Mouse (Mus musculus) liver, embryonic 15.5 days (tissue): ENCODE results near the gene Ercc6. TPM values are rescaled to one million over a fixed set of nuclear protein-coding genes. Genes with fewer than 3 reads are reported as not detected.

Source experiments
- ATAC-seq: fragments of 200-750 bp; cut with Nextera tagmentation; 2 replicates; pipeline ENCODE4 v1.8.0; 2017; ENCODE audit warnings: moderate number of reproducible peaks, mild to moderate bottlenecking, moderate library complexity; ENCODE audit not compliant: insufficient read depth
- H3K27ac ChIP-seq: fragments of 300-500 bp; sonication (generic); replicated peaks from 2 replicates; pipeline ENCODE4 v1.5.1; 2015; ENCODE audit warnings: mild to moderate bottlenecking, inconsistent platforms
- H3K27me3 ChIP-seq: fragments of 300-500 bp; sonication (generic); 2 replicates; pipeline ENCODE4 v1.6.1; 2015; ENCODE audit warnings: mild to moderate bottlenecking, inconsistent platforms
- H3K36me3 ChIP-seq: fragments of 300-500 bp; sonication (generic); replicated peaks from 2 replicates; pipeline ENCODE4 v1.6.1; 2015; ENCODE audit warnings: moderate library complexity, mild to moderate bottlenecking, inconsistent platforms
- H3K4me1 ChIP-seq: fragments of 300-500 bp; sonication (generic); replicated peaks from 2 replicates; pipeline ENCODE4 v1.6.1; 2015; ENCODE audit warnings: inconsistent platforms
- H3K4me2 ChIP-seq: fragments of 300-500 bp; sonication (generic); 2 replicates; pipeline ENCODE4 v1.6.1; 2015; ENCODE audit warnings: moderate library complexity, mild to moderate bottlenecking, inconsistent platforms
- H3K4me3 ChIP-seq: fragments of 300-500 bp; sonication (generic); replicated peaks from 2 replicates; pipeline ENCODE4 v1.5.1; 2015; ENCODE audit warnings: mild to moderate bottlenecking, inconsistent platforms
- H3K9ac ChIP-seq: fragments of 300-500 bp; sonication (generic); 2 replicates; pipeline ENCODE4 v1.6.1; 2015; ENCODE audit warnings: moderate library complexity, mild to moderate bottlenecking, inconsistent platforms
- H3K9me3 ChIP-seq: fragments of 300-500 bp; sonication (generic); replicated peaks from 2 replicates; pipeline ENCODE4 v1.6.1; 2016; ENCODE audit warnings: inconsistent platforms
- WGBS: fragments of 180-500 bp; shearing (Covaris S2); methylation state at CpG from one replicate; pipeline ENCODE4 v1.1.7; 2015; ENCODE audit warnings: mixed read lengths; ENCODE audit not compliant: insufficient replicate concordance; 5-methylcytosine and 5-hydroxymethylcytosine counted together
- polyA plus RNA-seq: library from polyadenylated mRNA; unstranded; fragments of >200 nt; fragmentation: Nextera tagmentation; extraction: Ambion mirVana; gene quantifications from 2 replicates; pipeline ENCODE4 v1.2.1, GENCODE M21; 2015

Ercc6 gene
- 5.6 and 6.0 TPM in 2 replicates for polyA plus RNA-seq

GRCm38 (mm10) chr14:32513336-32514032, at the start of gene Ercc6:
Gene Ercc6 (plus strand): TSS chr14:32513521.
- Histone ChIP-seq H3K4me2 (peak within 1 kb of the TSS; percentile 84), H3K27ac (peak within 1 kb of the TSS; percentile 79), H3K9ac (peak within 1 kb of the TSS; percentile 74), H3K9me3 (no peaks in the 10 kb centered on the region), H3K27me3 (no peaks in the 10 kb centered on the region), H3K36me3 (peaks cover 15% of the 10 kb centered on the region), H3K4me3 (peak within 1 kb of the TSS; percentile 85), H3K4me1 (peaks cover 25% of the 10 kb centered on the region)
- WGBS = under 1% methylated on average over 62 of the region's 62 CpGs
- ATAC-seq = peak; percentile 92

GRCm38 (mm10) chr14:32464601-32465505, 48.5 kb upstream of the Ercc6 start, which contains the start of gene Slc18a3:
Gene Slc18a3 (minus strand): TSS chr14:32464850.
- WGBS = 1% methylated on average over 65 of the region's 70 CpGs
- Histone ChIP-seq H3K9ac (no peak within 1 kb of the TSS), H3K4me3 (no peak within 1 kb of the TSS), H3K9me3 (no peaks in the 10 kb centered on the region), H3K36me3 (no peaks in the 10 kb centered on the region), H3K4me2 (no peak within 1 kb of the TSS), H3K4me1 (0 out of 2 replicates have a peak, but pooled peaks cover 2% of the 10 kb centered on the region), H3K27me3 (peaks cover 79% of the 10 kb centered on the region), H3K27ac (no peak within 1 kb of the TSS)
- ATAC-seq = no peak

GRCm38 (mm10) chr14:32465506-32465870, 47.8 kb upstream of the Ercc6 start:
- WGBS = 1% methylated on average over 8 of the region's 11 CpGs
- Histone ChIP-seq H3K4me2 (no peak overlapping the region), H3K9me3 (no peaks in the 10 kb centered on the region), H3K4me1 (0 out of 2 replicates have a peak, but pooled peaks cover 2% of the 10 kb centered on the region), H3K36me3 (no peaks in the 10 kb centered on the region), H3K27me3 (peaks cover 73% of the 10 kb centered on the region), H3K9ac (no peak overlapping the region), H3K4me3 (no peak overlapping the region), H3K27ac (no peak overlapping the region)
- no peak for ATAC-seq

- Histone ChIP-seq H3K9me3 (no peaks in the 10 kb centered on the region), H3K4me2 (no peak within 1 kb of the TSS), H3K27ac (no peak within 1 kb of the TSS), H3K36me3 (no peaks in the 10 kb centered on the region), H3K4me3 (no peak within 1 kb of the TSS), H3K9ac (no peak within 1 kb of the TSS), H3K4me1 (0 out of 2 replicates have a peak, but pooled peaks cover 2% of the 10 kb centered on the region), H3K27me3 (peaks cover 69% of the 10 kb centered on the region)
- ATAC-seq = no peak
- WGBS = 14% methylated on average over 13 of the region's 13 CpGs
These were observed 47.4 kb upstream of the Ercc6 start, which contains the start of gene Chat for GRCm38 (mm10) chr14:32465889-32466288. Gene Chat (minus strand): TSS chr14:32465989.

GRCm38 (mm10) chr14:32467606-32468005, 45.7 kb upstream of the Ercc6 start:
- no peak for ATAC-seq
- Histone ChIP-seq H3K4me2 (no peak overlapping the region), H3K4me3 (no peak overlapping the region), H3K9ac (no peak overlapping the region), H3K36me3 (no peaks in the 10 kb centered on the region), H3K27ac (no peak overlapping the region), H3K4me1 (0 out of 2 replicates have a peak, but pooled peaks cover 2% of the 10 kb centered on the region), H3K9me3 (no peaks in the 10 kb centered on the region), H3K27me3 (peaks cover 52% of the 10 kb centered on the region)
- 9% methylated on average over 5 of the region's 5 CpGs for WGBS

GRCm38 (mm10) chr14:32472996-32473395, 40.3 kb upstream of the Ercc6 start:
- no peak overlapping the region for H3K4me3 ChIP-seq
- H3K9me3 ChIP-seq = no peaks in the 10 kb centered on the region
- ATAC-seq = no peak
- H3K36me3 ChIP-seq = no peaks in the 10 kb centered on the region
- no peaks in the 10 kb centered on the region; the same call in none of the 2 replicates for H3K27me3 ChIP-seq
- no peaks in the 10 kb centered on the region for H3K4me1 ChIP-seq
- H3K9ac ChIP-seq = no peak overlapping the region
- no peak overlapping the region for H3K4me2 ChIP-seq
- H3K27ac ChIP-seq = no peak overlapping the region
- WGBS = 9% methylated on average over 4 of the region's 4 CpGs

GRCm38 (mm10) chr14:32476559-32476958, 36.8 kb upstream of the Ercc6 start:
- Histone ChIP-seq H3K27me3 (0 out of 2 replicates have a peak, but pooled peaks cover 3% of the 10 kb centered on the region), H3K27ac (no peak overlapping the region), H3K9me3 (no peaks in the 10 kb centered on the region), H3K9ac (no peak overlapping the region), H3K36me3 (no peaks in the 10 kb centered on the region), H3K4me3 (no peak overlapping the region), H3K4me2 (no peak overlapping the region), H3K4me1 (no peaks in the 10 kb centered on the region)
- no peak for ATAC-seq
- 46% methylated on average over 6 of the region's 6 CpGs for WGBS

GRCm38 (mm10) chr14:32477581-32477980, 35.7 kb upstream of the Ercc6 start:
- 0 out of 2 replicates have a peak, but pooled peaks cover 3% of the 10 kb centered on the region for H3K27me3 ChIP-seq
- H3K27ac ChIP-seq = no peak overlapping the region
- no peaks in the 10 kb centered on the region for H3K4me1 ChIP-seq
- no peak overlapping the region for H3K9ac ChIP-seq
- H3K36me3 ChIP-seq = no peaks in the 10 kb centered on the region
- H3K4me3 ChIP-seq = no peak overlapping the region
- no peak overlapping the region for H3K4me2 ChIP-seq
- H3K9me3 ChIP-seq = no peaks in the 10 kb centered on the region
- no peak for ATAC-seq
- WGBS = 25% methylated on average over 1 of the region's 1 CpGs

GRCm38 (mm10) chr14:32482061-32482460, 31.3 kb upstream of the Ercc6 start:
- 7% methylated on average over 3 of the region's 3 CpGs for WGBS
- Histone ChIP-seq H3K4me3 (no peak overlapping the region), H3K9me3 (no peaks in the 10 kb centered on the region), H3K4me1 (no peaks in the 10 kb centered on the region), H3K9ac (no peak overlapping the region), H3K4me2 (no peak overlapping the region), H3K27me3 (peaks cover 6% of the 10 kb centered on the region; the same call in 1 of the 2 replicates), H3K36me3 (no peaks in the 10 kb centered on the region), H3K27ac (no peak overlapping the region)
- no peak for ATAC-seq

GRCm38 (mm10) chr14:32492521-32492920, 20.8 kb upstream of the Ercc6 start:
- Histone ChIP-seq H3K27ac (no peak overlapping the region), H3K9ac (no peak overlapping the region), H3K36me3 (no peaks in the 10 kb centered on the region), H3K4me1 (no peaks in the 10 kb centered on the region; the same call in 1 of the 2 replicates), H3K4me3 (no peak overlapping the region), H3K27me3 (peaks cover 30% of the 10 kb centered on the region), H3K4me2 (peak overlapping the region; percentile 29), H3K9me3 (no peaks in the 10 kb centered on the region)
- ATAC-seq = no peak
- 7% methylated on average over 13 of the region's 13 CpGs for WGBS
